Mouse (Mus musculus) cortical plate, adult 2 months (tissue): Measurements from ENCODE around the gene Agap3.

Source experiments
- CTCF ChIP-seq: fragments of 200-500 bp; IDR thresholded peaks from 2 replicates; pipeline ENCODE4 v1.5.1; 2011; ENCODE audit warnings: mild to moderate bottlenecking, control low read depth, low read length; ENCODE audit not compliant: insufficient read depth; ENCODE audit errors: extremely low read depth
- POLR2A ChIP-seq: fragments of 200-500 bp; IDR thresholded peaks from 2 replicates; pipeline ENCODE4 v1.6.1; 2011; ENCODE audit warnings: mild to moderate bottlenecking, low read length, control low read depth; ENCODE audit not compliant: insufficient read depth; ENCODE audit errors: extremely low read depth

GRCm38 (mm10) chr5:24525360-24526189 lies 73.6 kb downstream of the Agap3 start:
- TF ChIP-seq CTCF, result no peak
- no peak for TF ChIP-seq POLR2A
